Mouse (Mus musculus) forebrain, postnatal 0 days (tissue): Measurements from ENCODE around the gene Shank1. TPM values are rescaled to one million over a fixed set of nuclear protein-coding genes. Genes with fewer than 3 reads are reported as not detected.
A peak's percentile ranks its signal among the peaks of the same experiment; 100 is the strongest.

Experiments used
- ATAC-seq: fragments of 200-750 bp; cut with Nextera tagmentation; 2 replicates; pipeline ENCODE4 v1.8.0; 2017; ENCODE audit warnings: mild to moderate bottlenecking, moderate library complexity
- DNase-seq: peaks from one replicate; pipeline ENCODE4 v3.0.0-alpha.2; 2015
- H3K27ac ChIP-seq: fragments of 300-500 bp; sonication (generic); 2 replicates; pipeline ENCODE4 v1.5.1; 2014; ENCODE audit warnings: low read depth, mild to moderate bottlenecking, antibody characterized with exemption, low read length, moderate library complexity, mixed read lengths
- H3K27me3 ChIP-seq: fragments of 300-500 bp; sonication (generic); 2 replicates; pipeline ENCODE4 v1.6.1; 2014; ENCODE audit warnings: mild to moderate bottlenecking, low read length, mixed read lengths; ENCODE audit not compliant: insufficient read depth
- H3K36me3 ChIP-seq: fragments of 300-500 bp; sonication (generic); 2 replicates; pipeline ENCODE4 v1.6.1; 2014; ENCODE audit warnings: mild to moderate bottlenecking, moderate library complexity; ENCODE audit not compliant: insufficient read depth
- H3K4me1 ChIP-seq: fragments of 300-500 bp; sonication (generic); 2 replicates; pipeline ENCODE4 v1.6.1; 2014; ENCODE audit warnings: antibody characterized with exemption; ENCODE audit not compliant: insufficient read depth
- H3K4me2 ChIP-seq: fragments of 300-500 bp; sonication (generic); 2 replicates; pipeline ENCODE4 v1.6.1; 2014; ENCODE audit warnings: low read depth, mild to moderate bottlenecking, moderate library complexity
- H3K4me3 ChIP-seq: fragments of 300-500 bp; sonication (generic); 2 replicates; pipeline ENCODE4 v1.5.1; 2014; ENCODE audit warnings: low read depth, low read length, mixed read lengths
- H3K9ac ChIP-seq: fragments of 300-500 bp; sonication (generic); 2 replicates; pipeline ENCODE4 v1.6.1; 2014; ENCODE audit warnings: mild to moderate bottlenecking
- H3K9me3 ChIP-seq: fragments of 300-500 bp; sonication (generic); 2 replicates; pipeline ENCODE4 v1.6.1; 2016; ENCODE audit warnings: low read length
- CTCF ChIP-seq: sonication (generic); IDR thresholded peaks from 2 replicates; pipeline ENCODE4 v1.5.1; 2016; ENCODE audit warnings: antibody characterized with exemption, control low read depth, low read depth
- WGBS: fragments of 180-500 bp; shearing (Covaris S2); extraction: QIAGEN DNeasy Blood & Tissue Kit; methylation state at CpG from one replicate; pipeline ENCODE4 v1.1.7; 2014; 5-methylcytosine and 5-hydroxymethylcytosine counted together
- polyA plus RNA-seq: library from polyadenylated mRNA; unstranded; fragments of >200 nt; fragmentation: Nextera tagmentation; extraction: Ambion mirVana; gene quantifications from 2 replicates; pipeline ENCODE4 v1.2.1, GENCODE M21; 2015
- total RNA-seq: library from RNA; depleted of rRNA; stranded (reverse); fragments of >200 nt; gene quantifications from 2 replicates; pipeline ENCODE4 v1.2.3, GENCODE M21; 2014

The Shank1 gene
- total and polyA plus RNA-seq, 2 experiments from 2014 or later: 29.7 to 34.2 TPM

DNA sequence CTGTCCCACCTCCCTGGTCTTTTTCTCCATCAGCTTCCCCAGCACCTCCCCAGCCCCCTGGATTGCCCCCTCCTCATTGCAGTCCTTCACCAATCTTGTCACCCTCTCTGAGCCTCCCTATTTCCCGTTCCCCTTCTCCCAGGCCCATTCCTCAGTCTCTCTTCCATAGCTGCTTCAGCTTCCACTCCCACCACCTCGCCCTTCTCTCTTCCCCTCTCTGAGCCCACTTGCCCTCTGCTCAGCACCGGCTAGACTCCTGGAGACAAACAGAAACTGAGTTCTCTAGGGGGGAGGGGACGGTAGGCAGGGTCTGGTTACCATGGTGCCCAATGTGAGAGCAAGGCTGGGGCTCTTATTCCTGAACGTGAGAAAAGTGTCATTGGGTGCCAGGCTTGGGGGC is 64.7 kb downstream of the Shank1 start:
- Histone ChIP-seq H3K27ac (peak overlapping the region; percentile 89), H3K9ac (peak overlapping the region; percentile 56), H3K4me2 (peak overlapping the region; percentile 82), H3K4me3 (peak overlapping the region; percentile 54), H3K36me3 (no peaks in the 10 kb centered on the region), H3K27me3 (no peaks in the 10 kb centered on the region), H3K4me1 (no peaks in the 10 kb centered on the region), H3K9me3 (no peaks in the 10 kb centered on the region)
- 5% methylated on average over 5 of the region's 5 CpGs for WGBS
- DNase-seq (peak; percentile 71), ATAC-seq (peak; percentile 53)
- no peak for TF ChIP-seq CTCF

DNA sequence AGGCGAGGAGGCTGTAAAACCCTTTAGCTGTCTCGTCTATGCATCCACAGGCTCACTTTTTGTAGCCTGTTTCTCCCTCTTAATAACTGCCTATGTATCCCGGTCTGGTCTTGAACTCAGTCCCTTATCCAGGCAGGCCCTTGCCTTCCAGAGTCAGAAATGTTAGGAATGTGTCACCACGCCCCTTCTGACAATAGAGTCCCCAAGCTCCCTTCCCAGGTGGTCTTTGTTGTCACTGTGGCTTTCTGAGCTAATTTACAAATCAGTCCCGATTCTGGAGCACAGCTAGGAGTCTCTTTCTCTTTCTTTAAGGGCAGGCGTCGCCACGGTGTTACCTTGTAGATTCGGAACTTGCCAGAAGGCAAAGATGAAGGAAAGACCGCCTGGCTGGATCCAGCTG is 65.2 kb downstream of the Shank1 start:
- Histone ChIP-seq H3K4me1 (no peaks in the 10 kb centered on the region), H3K4me2 (peak overlapping the region; percentile 82), H3K27me3 (no peaks in the 10 kb centered on the region), H3K4me3 (peak overlapping the region; percentile 54), H3K36me3 (no peaks in the 10 kb centered on the region), H3K9me3 (no peaks in the 10 kb centered on the region), H3K9ac (peak overlapping the region; percentile 56), H3K27ac (peak overlapping the region; percentile 89)
- no peak for TF ChIP-seq CTCF
- no peak for DNase-seq
- ATAC-seq: no peak
- 8% methylated on average over 10 of the region's 10 CpGs for WGBS

DNA sequence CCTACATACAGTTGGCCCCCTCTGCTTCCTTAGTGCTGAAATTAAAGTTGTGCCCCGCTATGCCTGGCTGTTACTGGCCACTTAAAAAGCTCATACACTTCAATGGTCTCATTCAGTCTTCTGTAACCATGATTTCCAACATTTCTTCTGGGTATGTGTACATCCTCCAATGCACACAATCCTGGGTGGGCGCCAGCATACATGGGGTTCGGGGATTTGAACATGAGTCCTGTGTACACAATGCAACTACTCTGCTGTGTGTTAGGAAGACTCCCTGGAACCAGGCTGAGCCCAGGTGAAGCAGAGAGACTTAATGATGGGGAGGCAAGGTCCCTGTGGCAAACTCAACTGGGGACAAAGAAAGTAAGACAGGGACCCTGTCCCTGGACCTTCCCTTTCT is 65.7 kb downstream of the Shank1 start:
- Histone ChIP-seq H3K4me2 (no peak overlapping the region), H3K36me3 (no peaks in the 10 kb centered on the region), H3K4me3 (no peak overlapping the region), H3K27ac (no peak overlapping the region), H3K4me1 (no peaks in the 10 kb centered on the region), H3K27me3 (no peaks in the 10 kb centered on the region), H3K9me3 (no peaks in the 10 kb centered on the region), H3K9ac (no peak overlapping the region)
- TF ChIP-seq CTCF: no peak
- ATAC-seq (no peak), DNase-seq (no peak)
- 54% methylated on average over 3 of the region's 3 CpGs for WGBS

DNA sequence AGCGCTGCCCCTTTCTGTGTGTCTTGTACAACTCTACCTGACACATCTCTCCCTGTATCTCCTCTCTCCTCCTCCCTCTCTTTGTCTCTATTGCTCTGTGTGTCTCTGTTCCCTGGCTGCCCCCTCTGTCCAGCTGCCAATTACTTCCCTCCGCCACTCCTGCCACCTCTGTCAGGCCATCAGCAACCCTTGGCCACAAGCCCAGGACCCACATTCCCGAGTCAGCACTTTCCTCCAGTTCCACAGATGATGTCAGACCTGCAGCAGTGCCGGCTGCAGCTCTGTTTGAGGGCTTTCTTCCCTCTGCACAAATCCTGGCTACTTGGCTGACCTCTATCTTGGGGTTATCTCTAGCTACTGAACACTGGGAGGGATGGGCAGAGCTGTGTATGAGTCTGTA is 68.2 kb downstream of the Shank1 start:
- peaks cover 14% of the 10 kb centered on the region for H3K4me1 ChIP-seq
- WGBS: 36% methylated on average over 4 of the region's 4 CpGs
- no peaks in the 10 kb centered on the region for H3K27me3 ChIP-seq
- H3K4me3 ChIP-seq: no peak overlapping the region
- H3K36me3 ChIP-seq: no peaks in the 10 kb centered on the region
- H3K9me3 ChIP-seq: no peaks in the 10 kb centered on the region
- TF ChIP-seq CTCF: no peak
- H3K9ac ChIP-seq: no peak overlapping the region
- no peak overlapping the region for H3K4me2 ChIP-seq
- no peak overlapping the region for H3K27ac ChIP-seq
- ATAC-seq: no peak
- peak; percentile 13 for DNase-seq

DNA sequence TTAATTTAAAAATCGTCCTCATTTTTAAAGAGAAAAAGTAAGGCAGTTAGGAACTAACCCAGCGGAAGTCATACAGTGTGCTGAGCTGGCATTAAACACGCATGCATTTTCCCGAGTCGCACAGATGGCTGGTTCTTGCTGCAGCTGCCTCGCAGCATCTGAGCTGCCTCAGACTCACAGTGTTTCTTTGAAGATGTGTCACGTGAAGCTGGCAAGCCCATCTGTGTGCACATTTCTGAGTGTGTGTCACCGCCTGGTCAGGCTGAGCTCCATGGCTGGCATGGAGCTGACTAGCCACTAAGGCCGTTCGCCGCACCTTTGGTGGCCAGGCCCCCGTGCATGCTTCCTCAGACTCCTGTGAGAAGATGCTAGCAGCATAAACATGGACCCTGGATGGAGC is 72.5 kb downstream of the Shank1 start:
- peaks cover 17% of the 10 kb centered on the region for H3K4me1 ChIP-seq
- H3K9ac ChIP-seq: 0 out of 2 replicates have a peak overlapping the region, but pooled peaks have one; percentile 10
- peak; percentile 85 for ATAC-seq
- peak overlapping the region; percentile 92 for H3K27ac ChIP-seq
- H3K9me3 ChIP-seq: no peaks in the 10 kb centered on the region
- peak overlapping the region; percentile 11 for H3K4me2 ChIP-seq
- no peak overlapping the region for H3K4me3 ChIP-seq
- no peaks in the 10 kb centered on the region for H3K27me3 ChIP-seq
- no peak for TF ChIP-seq CTCF
- no peaks in the 10 kb centered on the region for H3K36me3 ChIP-seq
- peak; percentile 93 for DNase-seq
- 31% methylated on average over 12 of the region's 12 CpGs for WGBS

DNA sequence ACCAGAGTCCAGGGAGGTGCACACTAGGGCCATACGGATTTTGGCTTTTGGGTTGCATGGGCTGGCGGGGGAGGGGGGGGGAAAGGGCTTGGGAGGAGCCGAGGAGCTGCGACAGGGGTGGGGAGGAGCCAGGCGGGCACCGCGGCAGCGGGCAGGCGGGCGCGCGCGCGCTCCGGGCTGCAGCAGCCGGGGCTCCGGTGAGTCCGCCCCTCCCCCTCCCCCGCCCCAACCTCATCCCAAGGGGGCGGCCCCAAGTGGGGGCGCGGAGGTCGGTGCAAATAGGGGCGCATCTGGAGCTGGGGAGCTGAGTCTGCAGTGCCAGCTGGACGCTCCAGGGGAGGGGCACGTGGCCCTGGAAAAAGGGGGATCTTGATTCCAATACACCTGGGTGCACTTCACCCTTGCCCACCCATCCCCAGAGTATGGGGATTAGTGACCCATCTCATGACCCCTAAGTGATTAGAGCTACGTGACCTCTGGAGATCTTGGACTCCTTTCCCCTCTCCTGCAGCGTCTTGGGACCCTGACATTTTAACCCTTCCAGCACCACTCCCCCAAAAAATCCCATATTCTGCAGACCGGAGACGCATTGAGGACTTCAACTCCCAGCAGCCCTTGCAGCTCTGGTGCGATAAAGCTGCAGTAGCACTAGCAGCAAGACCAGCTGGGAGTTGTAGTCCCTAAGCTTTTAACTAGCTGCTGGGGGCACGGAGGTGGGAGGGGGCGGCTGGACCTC is 74.1 kb downstream of the Shank1 start, which contains the start of gene Syt3:
Gene Syt3, plus strand, starts transcription at position 123 of the 736 bp plus-strand sequence.
- Histone ChIP-seq H3K4me1 (peaks cover 17% of the 10 kb centered on the region), H3K27me3 (no peaks in the 10 kb centered on the region), H3K4me3 (peak within 1 kb of the TSS; percentile 58), H3K9ac (peak within 1 kb of the TSS; percentile 83), H3K27ac (peak within 1 kb of the TSS; percentile 92), H3K4me2 (peak within 1 kb of the TSS; percentile 93), H3K9me3 (no peaks in the 10 kb centered on the region), H3K36me3 (no peaks in the 10 kb centered on the region)
- ATAC-seq (peak; percentile 89), DNase-seq (peak; percentile 90)
- no peak for TF ChIP-seq CTCF
- under 1% methylated on average over 32 of the region's 33 CpGs for WGBS

DNA sequence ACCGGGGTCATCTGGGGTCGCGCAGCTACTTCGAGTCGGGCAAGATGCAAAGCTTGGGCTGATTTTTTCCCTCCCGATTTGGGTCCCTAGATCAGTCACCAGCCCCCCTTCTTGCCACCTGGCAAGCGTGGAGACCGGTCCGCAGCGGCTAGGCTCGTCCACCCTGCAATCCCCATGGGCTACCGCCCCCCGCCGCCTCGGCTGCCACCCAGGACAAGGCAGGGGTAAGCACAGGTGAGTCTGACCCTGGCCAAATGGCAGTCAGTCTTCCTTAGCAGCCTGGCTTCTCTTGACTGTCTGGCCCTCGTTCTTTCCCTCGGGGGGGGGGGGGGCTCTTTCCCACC is 74.6 kb downstream of the Shank1 start:
- whole genome bisulfite sequencing: under 1% methylated on average over 17 of the region's 17 CpGs
- ATAC-seq (0 out of 2 replicates have a peak, but pooled peaks have one; percentile 2), DNase-seq (no peak)
- Histone ChIP-seq H3K36me3 (no peaks in the 10 kb centered on the region), H3K27ac (peak overlapping the region; percentile 92; the same call in 1 of the 2 replicates), H3K4me2 (peak overlapping the region; percentile 93), H3K4me3 (peak overlapping the region; percentile 58), H3K4me1 (peaks cover 17% of the 10 kb centered on the region), H3K27me3 (no peaks in the 10 kb centered on the region), H3K9ac (peak overlapping the region; percentile 83), H3K9me3 (no peaks in the 10 kb centered on the region)
- no peak for TF ChIP-seq CTCF
